Mouse (Mus musculus) gastrocnemius, adult 2 months (tissue): ENCODE data around the gene Fam83d. TPM values are rescaled to one million over a fixed set of nuclear protein-coding genes. Genes with fewer than 3 reads are reported as not detected.
A peak's percentile ranks its signal among the peaks of the same experiment; 100 is the strongest.
"Not testable (repeated sequence)": the region's sequence is repeated elsewhere in the genome, so short reads cannot be mapped to it uniquely, and the experiment has no call there.

Source experiments
- DNase-seq: peaks from one replicate; pipeline ENCODE4 v3.0.0; 2022
- H3K27ac ChIP-seq: fragments of 200-600 bp; 2 replicates; pipeline ENCODE4 v1.8.1; 2022; ENCODE audit warnings: mild to moderate bottlenecking
- H3K4me3 ChIP-seq: fragments of 200-600 bp; 2 replicates; pipeline ENCODE4 v1.8.1; 2022; ENCODE audit warnings: mild to moderate bottlenecking, moderate library complexity
- CTCF ChIP-seq: fragments of 200-600 bp; IDR thresholded peaks from 2 replicates; pipeline ENCODE4 v1.8.1; 2022; ENCODE audit warnings: antibody characterized with exemption, mild to moderate bottlenecking, moderate library complexity
- intact Hi-C: fragments of 180-260 bp; cut with DNase I; formaldehyde crosslinking; loops from one replicate; pipeline ENCODE4 v1.15.1; 2025
- total RNA-seq, 2 experiments: library from RNA; stranded (reverse); gene quantifications; 2 replicates each; pipeline ENCODE4 v1.2.3; 2021

Fam83d gene
- total RNA-seq, 2 experiments from 2014 or later, result 0.95 to 1.4 TPM

DNA sequence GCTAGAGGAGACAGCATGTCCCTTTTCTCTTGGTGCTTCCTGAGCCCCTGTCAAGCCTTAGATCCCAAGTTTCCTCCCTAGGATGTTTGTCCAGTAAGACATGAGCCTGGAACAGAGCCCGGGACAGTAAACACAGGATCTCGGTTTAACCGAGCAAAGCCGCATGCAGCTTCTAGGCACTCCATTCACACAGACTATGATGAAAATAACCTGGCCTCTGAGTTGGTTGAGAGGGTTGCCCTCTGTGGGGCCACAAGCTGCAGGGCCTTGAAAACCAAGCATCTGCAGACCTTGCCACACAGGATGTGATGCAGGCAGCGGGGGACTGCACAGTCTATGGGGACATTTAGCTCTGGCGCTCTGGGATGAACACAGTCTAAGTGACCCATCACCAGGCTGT is 34.0 kb upstream of the Fam83d start:
- Histone ChIP-seq H3K27ac (peak overlapping the region; percentile 77), H3K4me3 (no peak overlapping the region)
- TF ChIP-seq CTCF, result no peak
- intact Hi-C loops, result loop anchor here (5.0 kb wide), 1 partner anchor 62 kb away; no protein-coding TSS in a partner anchor
- DNase-seq, result no peak

GRCm38 (mm10) chr2:158734500-158735152 is 33.3 kb upstream of the Fam83d start:
- intact Hi-C loops, result loop anchor here (5.0 kb wide), 1 partner anchor 62 kb away; no protein-coding TSS in a partner anchor
- TF ChIP-seq CTCF, result no peak
- H3K27ac ChIP-seq, result peak overlapping the region; percentile 77
- DNase-seq, result peak; percentile 61
- no peak overlapping the region for H3K4me3 ChIP-seq

- H3K27ac ChIP-seq, result peak overlapping the region; percentile 74
Measured at GRCm38 (mm10) chr2:158735340-158735739, 32.6 kb upstream of the Fam83d start.

GRCm38 (mm10) chr2:158736247-158736646 is 31.6 kb upstream of the Fam83d start:
- H3K4me3 ChIP-seq, DNase-seq, H3K27ac ChIP-seq, intact Hi-C loops: not testable (repeated sequence)
- peak; percentile 14; the same call in 1 of the 2 replicates for TF ChIP-seq CTCF

More at GRCm38 (mm10) chr2:158735340-158735739, 32.6 kb upstream of the Fam83d start:
- H3K4me3 ChIP-seq, result no peak overlapping the region
- no peak for DNase-seq
- no peak for TF ChIP-seq CTCF
- intact Hi-C loops, result no loop called here

DNA sequence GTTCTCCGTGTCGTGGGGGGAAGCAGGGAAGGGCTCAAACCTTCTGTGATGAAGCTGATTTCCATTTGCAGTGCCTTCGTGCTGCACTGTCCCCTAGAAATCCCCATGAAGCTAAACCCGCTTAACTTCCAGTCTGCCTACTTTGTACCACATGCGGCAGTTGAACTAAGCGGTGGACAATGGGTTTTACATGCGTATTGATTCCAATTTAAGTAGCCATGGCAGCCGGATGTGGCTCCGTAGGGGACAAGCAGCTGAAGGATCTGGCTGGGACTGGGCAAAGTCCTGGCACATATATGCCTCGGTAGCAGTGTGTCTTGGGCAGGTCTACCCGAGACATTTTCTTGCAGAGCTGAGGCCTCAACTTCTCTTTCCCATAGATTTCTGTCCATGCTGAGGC is 29.3 kb upstream of the Fam83d start:
- TF ChIP-seq CTCF, result no peak
- intact Hi-C loops, result no loop called here

GRCm38 (mm10) chr2:158739113-158739512 is 28.8 kb upstream of the Fam83d start:
- TF ChIP-seq CTCF, result no peak
- DNase-seq, result no peak
- Histone ChIP-seq H3K27ac (no peak overlapping the region), H3K4me3 (no peak overlapping the region)
- intact Hi-C loops, result no loop called here

More for the DNA sequence above, 29.3 kb upstream of the Fam83d start:
- no peak for DNase-seq
- no peak overlapping the region for H3K27ac ChIP-seq
- no peak overlapping the region for H3K4me3 ChIP-seq

DNA sequence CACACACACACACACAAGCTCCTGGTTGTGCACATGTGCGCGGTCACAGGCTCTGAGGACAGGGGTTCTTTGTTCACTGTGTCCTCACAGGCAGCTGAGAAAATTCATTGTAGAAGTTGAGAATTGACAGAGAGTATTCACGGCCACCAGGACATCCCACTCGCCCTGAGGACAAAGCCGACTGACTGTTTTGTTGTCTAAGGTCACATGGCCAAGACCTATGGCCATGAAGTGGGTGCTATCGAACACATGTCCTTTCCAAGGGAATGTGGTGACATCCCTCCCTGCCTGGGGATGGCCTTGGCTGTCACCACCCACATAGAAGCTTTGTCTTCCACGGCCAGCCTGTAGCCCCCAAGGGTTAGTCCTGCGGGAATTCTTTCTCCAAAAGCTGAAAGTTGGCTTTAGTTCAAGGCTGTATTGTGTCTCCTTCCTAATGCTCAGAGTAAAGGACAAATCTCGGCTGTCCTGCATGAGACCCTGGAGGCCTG is 26.8 kb upstream of the Fam83d start:
- Histone ChIP-seq H3K4me3 (no peak overlapping the region), H3K27ac (peak overlapping the region; percentile 0; the same call in 1 of the 2 replicates)
- DNase-seq, result no peak
- no peak for TF ChIP-seq CTCF
- intact Hi-C loops, result loop anchor here (10.0 kb wide), 1 partner anchor 86 kb away; no protein-coding TSS in a partner anchor

- DNase-seq, result no peak
- Histone ChIP-seq H3K27ac (no peak overlapping the region), H3K4me3 (no peak overlapping the region)
- intact Hi-C loops, result loop anchor here (10.0 kb wide), 1 partner anchor 88 kb away; no protein-coding TSS in a partner anchor
- TF ChIP-seq CTCF, result peak; percentile 7; the same call in 1 of the 2 replicates
Measured at GRCm38 (mm10) chr2:158742431-158742830, 25.5 kb upstream of the Fam83d start.

GRCm38 (mm10) chr2:158743518-158744141 is 24.3 kb upstream of the Fam83d start:
- intact Hi-C loops, result loop anchor here (10.0 kb wide), 1 partner anchor 89 kb away; no protein-coding TSS in a partner anchor
- no peak overlapping the region for H3K4me3 ChIP-seq
- no peak for TF ChIP-seq CTCF
- DNase-seq, result no peak
- no peak overlapping the region for H3K27ac ChIP-seq

GRCm38 (mm10) chr2:158745049-158745482 is 22.8 kb upstream of the Fam83d start:
- no peak for DNase-seq
- TF ChIP-seq CTCF, result peak; percentile 68
- no peak overlapping the region for H3K4me3 ChIP-seq
- intact Hi-C loops, result loop anchor here (10.0 kb wide), 1 partner anchor 90 kb away; no protein-coding TSS in a partner anchor
- no peak overlapping the region for H3K27ac ChIP-seq

GRCm38 (mm10) chr2:158746164-158746563 is 21.7 kb upstream of the Fam83d start:
- H3K4me3 ChIP-seq, result no peak overlapping the region
- intact Hi-C loops, result loop anchor here (10.0 kb wide), 1 partner anchor 91 kb away; no protein-coding TSS in a partner anchor
- DNase-seq, result no peak
- no peak overlapping the region for H3K27ac ChIP-seq
- no peak for TF ChIP-seq CTCF

DNA sequence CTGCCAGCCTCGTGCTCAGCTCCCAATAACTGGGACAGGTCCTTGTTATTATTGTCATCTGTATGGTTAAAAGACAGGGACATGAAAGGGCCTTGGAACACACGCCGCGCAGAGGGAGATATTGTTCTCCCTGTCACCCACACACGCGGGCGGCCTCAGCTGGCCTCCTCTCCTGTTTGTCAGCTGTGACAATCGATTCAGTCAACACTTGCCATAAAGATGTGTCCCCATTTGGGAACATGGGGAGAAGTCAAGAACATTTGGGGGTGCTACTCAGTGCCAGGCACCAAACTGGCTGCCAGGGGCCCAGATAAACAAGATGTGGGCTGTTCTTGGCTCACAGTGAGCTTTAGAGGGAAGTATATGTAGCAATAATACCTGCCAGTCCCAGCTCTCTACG is 18.5 kb upstream of the Fam83d start:
- intact Hi-C loops, result loop anchor here (10.0 kb wide), 1 partner anchor 95 kb away; no protein-coding TSS in a partner anchor
- Histone ChIP-seq H3K27ac (no peak overlapping the region), H3K4me3 (no peak overlapping the region)
- DNase-seq, result peak; percentile 12
- no peak for TF ChIP-seq CTCF

- TF ChIP-seq CTCF, result no peak
- no peak for DNase-seq
- intact Hi-C loops, result no loop called here
- H3K27ac ChIP-seq, result no peak overlapping the region
- H3K4me3 ChIP-seq, result no peak overlapping the region
Measured at GRCm38 (mm10) chr2:158760231-158760630, 7.7 kb upstream of the Fam83d start.
